Mouse (Mus musculus) cerebellum, adult 2 months (tissue): ENCODE results near the gene Nsmce1.

ENCODE experiments used
- CTCF ChIP-seq: fragments of 200-500 bp; IDR thresholded peaks from 2 replicates; pipeline ENCODE4 v1.5.1; 2011; ENCODE audit warnings: low read depth, mild to moderate bottlenecking, control low read depth, low read length, moderate library complexity, borderline replicate concordance; ENCODE audit not compliant: insufficient read depth
- POLR2A ChIP-seq: fragments of 200-500 bp; IDR thresholded peaks from 2 replicates; pipeline ENCODE4 v1.6.1; 2011; ENCODE audit warnings: low read length, control low read depth, borderline replicate concordance; ENCODE audit not compliant: insufficient read depth

DNA sequence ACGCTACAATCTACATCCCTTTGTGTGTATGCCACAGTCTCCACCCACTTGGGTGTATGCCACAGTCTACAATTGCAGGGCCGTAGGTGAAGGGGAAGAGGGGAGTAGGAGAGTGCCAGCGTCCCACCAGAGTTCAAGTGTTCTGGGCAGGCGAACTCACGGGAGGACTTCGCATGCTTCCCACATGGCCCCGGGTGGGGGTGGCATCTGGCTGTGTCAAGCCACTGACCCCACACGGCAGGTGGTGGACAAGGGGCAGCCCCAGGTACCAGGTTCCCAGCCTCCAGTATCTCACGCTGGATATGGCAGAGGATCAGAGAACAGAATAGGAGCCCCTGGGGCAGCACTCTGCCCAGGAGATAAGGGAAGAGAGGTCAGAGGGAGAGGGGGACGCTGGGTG is 14.2 kb upstream of the Nsmce1 start:
- no peak for TF ChIP-seq CTCF
- no peak for TF ChIP-seq POLR2A
